Mouse (Mus musculus): ENCODE results near the gene Zfp369. TPM values are rescaled to one million over a fixed set of nuclear protein-coding genes. Genes with fewer than 3 reads are reported as not detected.
"Not testable (repeated sequence)": the region's sequence is repeated elsewhere in the genome, so short reads cannot be mapped to it uniquely, and the experiment has no call there.

The Zfp369 gene
- polyA plus RNA-seq, 1 experiment from 2014 or later: 10.4 TPM

- peak overlapping the region; percentile 66 for H3K4me2 ChIP-seq
- H3K27me3 ChIP-seq: no peaks in the 10 kb centered on the region
- peak overlapping the region; percentile 63 for H3K9ac ChIP-seq
- peak; percentile 46; the same call in 1 of the 2 replicates for ATAC-seq (replicated peaks; ENCODE audit: low FRiP score)
- WGBS: 4% methylated on average over 9 of the region's 9 CpGs
- H3K27ac ChIP-seq: peak overlapping the region; percentile 97
- H3K9me3 ChIP-seq (replicated peaks): peaks cover 18% of the 10 kb centered on the region
- peaks cover 50% of the 10 kb centered on the region for H3K36me3 ChIP-seq
- peaks cover 13% of the 10 kb centered on the region; the same call in 1 of the 2 replicates for H3K4me1 ChIP-seq
- peak overlapping the region; percentile 75 for H3K4me3 ChIP-seq (replicated peaks)
Observed at GRCm38 (mm10) chr13:65277994-65278382, 626 bp upstream of the Zfp369 start.

DNA sequence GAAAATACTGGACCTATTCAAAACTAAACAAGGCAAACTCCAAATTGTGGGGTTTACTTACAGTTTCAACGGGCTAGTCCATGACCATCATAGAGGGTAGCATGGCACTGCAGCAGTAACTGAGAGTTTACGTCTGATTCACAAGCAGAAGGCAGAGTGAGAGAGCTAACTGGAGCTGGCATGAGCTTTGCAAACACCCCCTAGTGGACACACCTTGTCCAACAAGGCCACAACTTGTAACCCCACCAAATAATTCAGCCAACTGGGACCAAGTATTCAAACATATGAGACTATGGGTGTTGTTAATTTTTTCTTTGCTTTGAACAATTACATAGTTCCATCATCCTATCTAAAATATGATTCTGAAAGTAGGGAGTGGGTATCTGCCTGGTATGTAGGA is 8.2 kb downstream of the Zfp369 start:
- Histone ChIP-seq H3K9ac (no peak overlapping the region), H3K4me3 (replicated peaks) (no peak overlapping the region), H3K36me3 (peaks cover 89% of the 10 kb centered on the region), H3K27me3 (no peaks in the 10 kb centered on the region), H3K27ac (no peak overlapping the region), H3K4me1 (no peaks in the 10 kb centered on the region), H3K9me3 (replicated peaks) (peaks cover 52% of the 10 kb centered on the region), H3K4me2 (no peak overlapping the region)
- no peak for ATAC-seq (replicated peaks; ENCODE audit: low FRiP score)
- 89% methylated on average over 2 of the region's 2 CpGs for WGBS

DNA sequence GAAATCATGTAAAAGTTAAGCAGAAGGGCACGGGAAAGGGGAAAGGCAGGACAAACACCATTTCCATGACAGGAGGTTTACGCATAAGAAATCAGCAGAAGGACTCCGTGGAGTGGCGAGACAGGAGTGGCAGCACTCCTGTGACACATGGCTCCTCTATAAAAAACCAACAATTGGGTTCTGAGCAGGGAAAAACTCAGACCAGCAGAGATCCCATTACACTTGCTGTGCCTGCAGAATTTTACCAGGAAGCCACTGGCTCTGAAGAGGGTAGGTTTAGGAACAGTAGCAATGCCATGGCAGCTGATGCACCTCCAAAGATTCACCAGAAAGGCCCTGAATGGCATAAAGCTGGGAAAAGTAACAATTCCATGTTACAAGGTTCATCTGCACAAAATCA is 17.7 kb downstream of the Zfp369 start:
- H3K4me2 ChIP-seq: no peak overlapping the region
- H3K9ac ChIP-seq: no peak overlapping the region
- H3K9me3 ChIP-seq (replicated peaks): peaks cover 70% of the 10 kb centered on the region
- 96% methylated on average over 4 of the region's 4 CpGs for WGBS
- peaks cover 72% of the 10 kb centered on the region for H3K36me3 ChIP-seq
- H3K27me3 ChIP-seq: no peaks in the 10 kb centered on the region
- H3K4me1 ChIP-seq: no peaks in the 10 kb centered on the region
- no peak overlapping the region for H3K4me3 ChIP-seq (replicated peaks)
- no peak overlapping the region for H3K27ac ChIP-seq
- no peak for ATAC-seq (replicated peaks; ENCODE audit: low FRiP score)

DNA sequence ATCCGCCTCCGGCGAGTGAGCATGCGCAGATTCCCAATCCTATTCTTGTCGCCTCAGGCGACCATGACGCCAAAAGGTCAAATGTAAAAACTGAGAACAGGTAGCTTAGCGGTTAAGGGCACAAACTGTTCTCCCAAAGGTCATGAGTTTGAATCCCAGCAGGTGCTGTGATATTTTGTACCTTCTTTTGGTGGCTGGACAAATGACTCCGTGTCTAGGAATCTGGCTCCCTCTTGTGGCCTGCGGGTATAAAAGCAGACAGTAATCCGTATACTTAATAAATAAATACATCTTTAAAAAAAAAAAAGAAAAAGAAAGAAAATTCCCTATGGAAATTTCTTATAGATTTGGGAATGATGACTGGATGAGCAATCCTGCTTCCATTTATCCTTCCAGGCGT is 32.2 kb downstream of the Zfp369 start:
- not testable (repeated sequence) for ATAC-seq (replicated peaks; ENCODE audit: low FRiP score); H3K9ac ChIP-seq; H3K9me3 ChIP-seq (replicated peaks); H3K4me1 ChIP-seq; H3K27me3 ChIP-seq; H3K27ac ChIP-seq; H3K36me3 ChIP-seq
- H3K4me2 ChIP-seq: peak overlapping the region; percentile 51
- 34% methylated on average over 12 of the region's 12 CpGs for WGBS
- H3K4me3 ChIP-seq (replicated peaks): peak overlapping the region; percentile 24

- Histone ChIP-seq H3K4me1 (no peaks in the 10 kb centered on the region), H3K9ac (no peak overlapping the region)
Observed at GRCm38 (mm10) chr13:65311311-65311755, 32.7 kb downstream of the Zfp369 start.

GRCm38 (mm10) chr13:65311826-65312225 is 33.2 kb downstream of the Zfp369 start:
- no peaks in the 10 kb centered on the region for H3K36me3 ChIP-seq
- H3K27ac ChIP-seq: no peak overlapping the region
- 90% methylated on average over 9 of the region's 9 CpGs for WGBS
- no peaks in the 10 kb centered on the region for H3K27me3 ChIP-seq
- no peak overlapping the region for H3K9ac ChIP-seq
- H3K4me1 ChIP-seq: no peaks in the 10 kb centered on the region
- H3K9me3 ChIP-seq (replicated peaks): 0 out of 2 replicates have a peak, but pooled peaks cover 3% of the 10 kb centered on the region
- ATAC-seq (replicated peaks; ENCODE audit: low FRiP score): no peak
- H3K4me3 ChIP-seq (replicated peaks): no peak overlapping the region
- H3K4me2 ChIP-seq: no peak overlapping the region

More at GRCm38 (mm10) chr13:65311311-65311755, 32.7 kb downstream of the Zfp369 start:
- 27% methylated on average over 27 of the region's 27 CpGs for whole genome bisulfite sequencing
- Histone ChIP-seq H3K4me3 (replicated peaks) (peak overlapping the region; percentile 24), H3K27me3 (no peaks in the 10 kb centered on the region), H3K27ac (no peak overlapping the region), H3K9me3 (replicated peaks) (0 out of 2 replicates have a peak, but pooled peaks cover 3% of the 10 kb centered on the region), H3K36me3 (no peaks in the 10 kb centered on the region), H3K4me2 (peak overlapping the region; percentile 51)
- ATAC-seq (replicated peaks; ENCODE audit: low FRiP score): peak; percentile 78

- WGBS: 57% methylated on average over 5 of the region's 5 CpGs
Observed at GRCm38 (mm10) chr13:65348501-65348900, 69.9 kb downstream of the Zfp369 start.

DNA sequence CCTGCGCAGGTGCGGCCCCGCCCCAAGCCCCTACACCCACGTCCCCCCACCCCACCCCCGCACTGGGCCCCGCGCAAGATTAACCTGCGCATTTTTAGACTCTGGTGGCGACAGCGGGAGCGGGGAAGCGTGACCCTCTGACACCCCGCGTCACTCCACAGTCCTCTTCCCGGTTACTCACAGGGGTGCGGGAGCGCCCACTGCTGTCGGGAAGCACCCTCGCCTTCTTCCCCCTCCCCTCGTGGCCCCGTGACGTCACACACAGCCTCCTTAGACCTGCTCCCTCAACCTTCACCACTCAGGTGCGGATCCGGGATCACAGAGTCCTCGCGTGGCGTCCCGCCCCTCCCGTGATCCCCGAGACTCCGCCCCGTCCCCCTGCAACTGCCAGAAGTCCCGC is 73.2 kb downstream of the Zfp369 start:
- peak overlapping the region; percentile 32 for H3K4me3 ChIP-seq (replicated peaks)
- H3K9ac ChIP-seq; ATAC-seq (replicated peaks; ENCODE audit: low FRiP score); H3K27ac ChIP-seq; H3K9me3 ChIP-seq (replicated peaks); H3K36me3 ChIP-seq; H3K27me3 ChIP-seq; H3K4me1 ChIP-seq: not testable (repeated sequence)
- WGBS: 7% methylated on average over 29 of the region's 33 CpGs
- peak overlapping the region; percentile 57 for H3K4me2 ChIP-seq

More at GRCm38 (mm10) chr13:65348501-65348900, 69.9 kb downstream of the Zfp369 start:
- not testable (repeated sequence) for H3K4me3 ChIP-seq (replicated peaks); H3K4me2 ChIP-seq; H3K36me3 ChIP-seq; H3K4me1 ChIP-seq; H3K9me3 ChIP-seq (replicated peaks); ATAC-seq (replicated peaks; ENCODE audit: low FRiP score); H3K9ac ChIP-seq; H3K27ac ChIP-seq; H3K27me3 ChIP-seq

Other genes starting within 250 kb of the Zfp369 start
- gene Spata31d1c, start 245.8 kb upstream of the Zfp369 start, polyA plus RNA-seq (2015; fragmentation: Nextera tagmentation; extraction: Ambion mirVana): not detected in 2 replicates
- gene Prss47, start 226.1 kb upstream of the Zfp369 start, polyA plus RNA-seq (2015; fragmentation: Nextera tagmentation; extraction: Ambion mirVana): not detected in 2 replicates
- 54.5 and 55.7 TPM in 2 replicates for gene Mfsd14b, start 165.8 kb upstream of the Zfp369 start, polyA plus RNA-seq (2015; fragmentation: Nextera tagmentation; extraction: Ambion mirVana)
- not detected in 2 replicates for gene Olfr465-ps1, start 140.7 kb upstream of the Zfp369 start, polyA plus RNA-seq (2015; fragmentation: Nextera tagmentation; extraction: Ambion mirVana)
- gene Olfr466, start 128.6 kb upstream of the Zfp369 start, polyA plus RNA-seq (2015; fragmentation: Nextera tagmentation; extraction: Ambion mirVana): not detected in 2 replicates
- not detected in 2 replicates for gene Nlrp4f, start 72.8 kb upstream of the Zfp369 start, polyA plus RNA-seq (2015; fragmentation: Nextera tagmentation; extraction: Ambion mirVana)
- not detected in 2 replicates for gene Gm10775, start 19.3 kb upstream of the Zfp369 start, polyA plus RNA-seq (2015; fragmentation: Nextera tagmentation; extraction: Ambion mirVana)
- gene Gm10139, start 233.9 kb downstream of the Zfp369 start, polyA plus RNA-seq (2015; fragmentation: Nextera tagmentation; extraction: Ambion mirVana): not detected in 2 replicates